Mouse (Mus musculus) midbrain, embryonic 14.5 days (tissue): ENCODE measurements around the gene Slc1a4. TPM values are rescaled to one million over a fixed set of nuclear protein-coding genes. Genes with fewer than 3 reads are reported as not detected.

Experiments used
- ATAC-seq: fragments of 200-750 bp; cut with Nextera tagmentation; 2 replicates; pipeline ENCODE4 v1.8.0; 2017; ENCODE audit warnings: moderate number of reproducible peaks, moderate library complexity; ENCODE audit not compliant: low FRiP score, low TSS enrichment
- DNase-seq: peaks from one replicate; pipeline ENCODE4 v3.0.0-alpha.2; 2015
- H3K27ac ChIP-seq: fragments of 300-500 bp; sonication (generic); replicated peaks from 2 replicates; pipeline ENCODE4 v1.5.1; 2014; ENCODE audit warnings: mild to moderate bottlenecking, low read depth, low read length, moderate library complexity
- H3K27me3 ChIP-seq: fragments of 300-500 bp; sonication (generic); 2 replicates; pipeline ENCODE4 v1.6.1; 2014; ENCODE audit warnings: low read length, control low read depth, mixed read lengths; ENCODE audit not compliant: control insufficient read depth, insufficient read depth
- H3K36me3 ChIP-seq: fragments of 300-500 bp; sonication (generic); 2 replicates; pipeline ENCODE4 v1.6.1; 2014; ENCODE audit warnings: low read length, control low read depth; ENCODE audit not compliant: control insufficient read depth, insufficient read depth
- H3K4me1 ChIP-seq: fragments of 300-500 bp; sonication (generic); 2 replicates; pipeline ENCODE4 v1.6.1; 2014; ENCODE audit warnings: mild to moderate bottlenecking, antibody characterized with exemption, low read length, control low read depth; ENCODE audit not compliant: control insufficient read depth, insufficient read depth
- H3K4me2 ChIP-seq: fragments of 300-500 bp; sonication (generic); 2 replicates; pipeline ENCODE4 v1.6.1; 2014; ENCODE audit warnings: mild to moderate bottlenecking, low read length, moderate library complexity
- H3K4me3 ChIP-seq: fragments of 300-500 bp; sonication (generic); replicated peaks from 2 replicates; pipeline ENCODE4 v1.5.1; 2014; ENCODE audit warnings: low read depth, low read length
- H3K9ac ChIP-seq: fragments of 300-500 bp; sonication (generic); replicated peaks from 2 replicates; pipeline ENCODE4 v1.6.1; 2014; ENCODE audit warnings: mild to moderate bottlenecking, low read length, moderate library complexity
- H3K9me3 ChIP-seq: fragments of 300-500 bp; sonication (generic); 2 replicates; pipeline ENCODE4 v1.6.1; 2016; ENCODE audit warnings: low read length, control low read depth, mixed read lengths; ENCODE audit not compliant: control insufficient read depth
- WGBS: fragments of 180-500 bp; shearing (Covaris S2); extraction: QIAGEN DNeasy Blood & Tissue Kit; methylation state at CpG from one replicate; pipeline ENCODE4 v1.1.7; 2014; 5-methylcytosine and 5-hydroxymethylcytosine counted together
- polyA plus RNA-seq: library from polyadenylated mRNA; unstranded; fragments of >200 nt; fragmentation: Nextera tagmentation; extraction: Ambion mirVana; gene quantifications from 2 replicates; pipeline ENCODE4 v1.2.1, GENCODE M21; 2014

Gene Slc1a4
- 37.6 and 55.6 TPM in 2 replicates for polyA plus RNA-seq

GRCm38 (mm10) chr11:20332561-20333514, at the start of gene Slc1a4:
Gene Slc1a4, minus strand, starts transcription at chr11:20332713.
- ATAC-seq: peak; percentile 98
- H3K4me1 ChIP-seq: peaks cover 33% of the 10 kb centered on the region
- under 1% methylated on average over 48 of the region's 48 CpGs for WGBS
- H3K27me3 ChIP-seq: no peaks in the 10 kb centered on the region
- no peaks in the 10 kb centered on the region for H3K9me3 ChIP-seq
- peak within 1 kb of the TSS; percentile 96 for H3K27ac ChIP-seq
- H3K36me3 ChIP-seq: no peaks in the 10 kb centered on the region
- H3K4me3 ChIP-seq: peak within 1 kb of the TSS; percentile 78
- peak within 1 kb of the TSS; percentile 74 for H3K9ac ChIP-seq
- peak; percentile 98 for DNase-seq
- H3K4me2 ChIP-seq: peak within 1 kb of the TSS; percentile 86

GRCm38 (mm10) chr11:20380106-20380505, 47.6 kb upstream of the Slc1a4 start:
- 67% methylated on average over 4 of the region's 4 CpGs for WGBS
- ATAC-seq: no peak
- Histone ChIP-seq H3K9me3 (no peaks in the 10 kb centered on the region), H3K4me2 (no peak overlapping the region), H3K4me3 (no peak overlapping the region), H3K9ac (no peak overlapping the region), H3K27me3 (no peaks in the 10 kb centered on the region), H3K4me1 (no peaks in the 10 kb centered on the region), H3K27ac (no peak overlapping the region), H3K36me3 (no peaks in the 10 kb centered on the region)
- DNase-seq: no peak

GRCm38 (mm10) chr11:20376642-20377041, 44.1 kb upstream of the Slc1a4 start:
- no peak overlapping the region for H3K9ac ChIP-seq
- H3K9me3 ChIP-seq: no peaks in the 10 kb centered on the region
- no peak overlapping the region for H3K27ac ChIP-seq
- H3K36me3 ChIP-seq: no peaks in the 10 kb centered on the region
- no peak overlapping the region for H3K4me3 ChIP-seq
- H3K27me3 ChIP-seq: no peaks in the 10 kb centered on the region
- no peaks in the 10 kb centered on the region for H3K4me1 ChIP-seq
- WGBS: 93% methylated on average over 7 of the region's 7 CpGs
- ATAC-seq (no peak), DNase-seq (no peak)
- H3K4me2 ChIP-seq: no peak overlapping the region

GRCm38 (mm10) chr11:20372616-20373211, 40.2 kb upstream of the Slc1a4 start:
- Histone ChIP-seq H3K4me1 (no peaks in the 10 kb centered on the region), H3K4me2 (no peak overlapping the region), H3K27me3 (no peaks in the 10 kb centered on the region), H3K4me3 (no peak overlapping the region), H3K36me3 (no peaks in the 10 kb centered on the region), H3K9ac (no peak overlapping the region), H3K9me3 (no peaks in the 10 kb centered on the region), H3K27ac (no peak overlapping the region)
- DNase-seq (no peak), ATAC-seq (no peak)
- 81% methylated on average over 8 of the region's 8 CpGs for WGBS

GRCm38 (mm10) chr11:20370486-20370885, 38.0 kb upstream of the Slc1a4 start:
- Histone ChIP-seq H3K9ac (no peak overlapping the region), H3K4me2 (no peak overlapping the region), H3K4me1 (no peaks in the 10 kb centered on the region), H3K27ac (no peak overlapping the region), H3K4me3 (no peak overlapping the region), H3K27me3 (no peaks in the 10 kb centered on the region), H3K36me3 (no peaks in the 10 kb centered on the region), H3K9me3 (no peaks in the 10 kb centered on the region)
- DNase-seq (no peak), ATAC-seq (no peak)
- 90% methylated on average over 2 of the region's 2 CpGs for WGBS

GRCm38 (mm10) chr11:20366456-20366855, 33.9 kb upstream of the Slc1a4 start:
- no peak overlapping the region for H3K27ac ChIP-seq
- H3K4me1 ChIP-seq: no peaks in the 10 kb centered on the region
- H3K4me3 ChIP-seq: no peak overlapping the region
- 91% methylated on average over 1 of the region's 1 CpGs for WGBS
- H3K4me2 ChIP-seq: no peak overlapping the region
- H3K27me3 ChIP-seq: no peaks in the 10 kb centered on the region
- H3K9me3 ChIP-seq: no peaks in the 10 kb centered on the region
- no peak overlapping the region for H3K9ac ChIP-seq
- DNase-seq (no peak), ATAC-seq (no peak)
- H3K36me3 ChIP-seq: no peaks in the 10 kb centered on the region

GRCm38 (mm10) chr11:20361354-20361753, 28.8 kb upstream of the Slc1a4 start:
- Histone ChIP-seq H3K27me3 (no peaks in the 10 kb centered on the region), H3K27ac (no peak overlapping the region), H3K9ac (no peak overlapping the region), H3K9me3 (no peaks in the 10 kb centered on the region), H3K4me2 (no peak overlapping the region), H3K4me3 (no peak overlapping the region), H3K36me3 (no peaks in the 10 kb centered on the region), H3K4me1 (no peaks in the 10 kb centered on the region)
- ATAC-seq (no peak), DNase-seq (no peak)
- 64% methylated on average over 3 of the region's 3 CpGs for WGBS

GRCm38 (mm10) chr11:20357684-20358447, 25.4 kb upstream of the Slc1a4 start:
- ATAC-seq (no peak), DNase-seq (peak; percentile 21)
- no peak overlapping the region for H3K4me2 ChIP-seq
- H3K27ac ChIP-seq: no peak overlapping the region
- no peaks in the 10 kb centered on the region for H3K9me3 ChIP-seq
- no peaks in the 10 kb centered on the region for H3K4me1 ChIP-seq
- H3K4me3 ChIP-seq: no peak overlapping the region
- 57% methylated on average over 9 of the region's 9 CpGs for WGBS
- H3K36me3 ChIP-seq: no peaks in the 10 kb centered on the region
- H3K27me3 ChIP-seq: no peaks in the 10 kb centered on the region
- no peak overlapping the region for H3K9ac ChIP-seq
